ENCODE assay signal across 15 mouse cellular contexts in the genomic region with DNA sequence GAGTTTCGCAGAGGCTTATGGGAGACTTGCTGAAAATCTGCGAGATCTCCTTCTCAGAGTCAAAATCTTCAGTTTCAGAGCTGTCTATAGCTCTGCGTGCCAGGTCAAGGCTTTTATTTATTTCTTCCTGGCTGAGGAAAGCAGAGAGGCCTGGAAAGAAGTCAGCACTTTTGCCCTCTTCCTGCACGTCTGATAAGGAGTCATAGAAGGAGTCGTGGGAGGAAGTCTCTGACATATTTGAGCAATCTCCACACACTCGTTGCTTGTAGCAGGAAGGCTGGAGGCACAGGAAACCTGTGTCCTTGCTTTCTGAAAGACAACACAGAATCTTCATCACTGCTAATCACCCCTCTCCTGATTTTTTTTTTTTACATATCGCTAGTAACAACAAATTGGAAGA. TPM values are rescaled to one million over a fixed set of nuclear protein-coding genes. Genes with fewer than 3 reads are reported as not detected.
A peak's percentile ranks its signal among the peaks of the same experiment; 100 is the strongest.
DNase-seq lines count a peak whose midpoint lies in the region; ATAC-seq lines count a peak whose summit lies in the region.
"Had no signal": no experiment of that assay in that cellular context is flagged by ENCODE, and none has a peak within 500 bp of the region (broad histone marks: within the 10 kb centered on the region; RNA-seq: fewer than 3 reads in every experiment).

No protein-coding gene starts in this region.

- H3K9ac ChIP-seq in liver, embryonic 12.5 days = no peak overlapping the region
- H3K9ac ChIP-seq: embryonic facial prominence, embryonic 13.5 days; midbrain, embryonic 12.5 days had no signal

- no peaks in the 10 kb centered on the region for H3K36me3 ChIP-seq in megakaryocyte, embryonic 14.5 days (replicated peaks; ENCODE audit: low read length)
- H3K36me3 ChIP-seq in liver, embryonic 12.5 days = no peaks in the 10 kb centered on the region
- H3K36me3 ChIP-seq: embryonic facial prominence, embryonic 13.5 days; midbrain, embryonic 12.5 days had no signal

- H3K4me2 ChIP-seq in liver, embryonic 12.5 days = 0 out of 2 replicates have a peak overlapping the region, but pooled peaks have one; percentile 26
- H3K4me2 ChIP-seq: embryonic facial prominence, embryonic 13.5 days; midbrain, embryonic 12.5 days had no signal

- H3K4me3 ChIP-seq in megakaryocyte, embryonic 14.5 days (replicated peaks) = peak overlapping the region; percentile 57
- H3K4me3 ChIP-seq in liver, embryonic 12.5 days = no peak overlapping the region
- H3K4me3 ChIP-seq: embryonic facial prominence, embryonic 13.5 days; midbrain, embryonic 12.5 days; myocyte had no signal

- peak overlapping the region; percentile 10; the same call in 1 of the 2 replicates for H3K27ac ChIP-seq in liver, embryonic 12.5 days
- H3K27ac ChIP-seq: embryonic facial prominence, embryonic 13.5 days; midbrain, embryonic 12.5 days had no signal

- peak; percentile 21 for DNase-seq in kidney, adult 9 months
- DNase-seq in kidney, adult 18-20 months = no peak
- peak; percentile 42 for DNase-seq in yolk sac, embryonic 10.5 days (ENCODE audit: low spot score)
- no peak for DNase-seq in layer of hippocampus, adult 11-12 months (ENCODE audit: low spot score)
- DNase-seq: cerebellum, adult 11 months; cerebellum, postnatal 36 days; thymus, postnatal 14 days had no signal

- WGBS in liver, embryonic 12.5 days (ENCODE audit: insufficient replicate concordance) = 16% methylated on average over 7 of the region's 7 CpGs

- ATAC-seq in megakaryocyte, adult 5-6 weeks (ENCODE audit: poor library complexity, severe bottlenecking) = no peak
- no peak for ATAC-seq in liver, embryonic 12.5 days
- ATAC-seq: hindbrain, embryonic 16.5 days; Patski had no signal

- H3K27me3 ChIP-seq in megakaryocyte, embryonic 14.5 days (replicated peaks) = no peaks in the 10 kb centered on the region
- H3K27me3 ChIP-seq in liver, embryonic 12.5 days (replicated peaks) = no peaks in the 10 kb centered on the region
- H3K27me3 ChIP-seq: embryonic facial prominence, embryonic 13.5 days; midbrain, embryonic 12.5 days; Patski had no signal

- H3K9me3 ChIP-seq in megakaryocyte, embryonic 14.5 days = peaks cover 3% of the 10 kb centered on the region; the same call in 1 of the 2 replicates
- H3K9me3 ChIP-seq in liver, embryonic 12.5 days (replicated peaks) = no peaks in the 10 kb centered on the region
- H3K9me3 ChIP-seq: embryonic facial prominence, embryonic 13.5 days; midbrain, embryonic 12.5 days had no signal

- peaks cover 19% of the 10 kb centered on the region for H3K4me1 ChIP-seq in megakaryocyte, embryonic 14.5 days
- H3K4me1 ChIP-seq in liver, embryonic 12.5 days = peaks cover 3% of the 10 kb centered on the region; the same call in 1 of the 2 replicates
- H3K4me1 ChIP-seq: embryonic facial prominence, embryonic 13.5 days; midbrain, embryonic 12.5 days had no signal

RNA-seq across cellular contexts. Expression of a gene that starts 24.9 kb away (rescaled TPM):
- 2.7 and 4.7 TPM in 2 replicates for polyA plus RNA-seq in megakaryocyte, embryonic 14.5 days (2012; ENCODE audit: insufficient read depth, low replicate concordance)
- 1.3 TPM in 2 replicates for total RNA-seq in megakaryocyte, adult 5-6 weeks (2015)
- 0.44 and 0.65 TPM in 2 replicates for total RNA-seq in megakaryocyte, adult 5-6 weeks (2017)
- polyA plus RNA-seq in liver, embryonic 12.5 days (2016; fragmentation: Nextera tagmentation; extraction: Ambion mirVana) = 7.8 and 8.4 TPM in 2 replicates

RNA-seq across cellular contexts. Expression of a gene that starts 50.3 kb away (rescaled TPM):
- polyA plus RNA-seq in megakaryocyte, embryonic 14.5 days (2012; ENCODE audit: insufficient read depth, low replicate concordance) = not detected in 2 replicates
- 5.7 and 6.9 TPM in 2 replicates for total RNA-seq in megakaryocyte, adult 5-6 weeks (2015)
- 7.9 and 8.7 TPM in 2 replicates for total RNA-seq in megakaryocyte, adult 5-6 weeks (2017)
- 0.30 and 0.37 TPM in 2 replicates for polyA plus RNA-seq in liver, embryonic 12.5 days (2016; fragmentation: Nextera tagmentation; extraction: Ambion mirVana)

Comparison
In these comparisons a context has a peak if more than half of its experiments do, and no peak if none do; other contexts are left out.
1. DNase-seq: peak in kidney, adult 9 months (single experiment) and yolk sac, embryonic 10.5 days (single experiment); none in kidney, adult 18-20 months (single experiment) and layer of hippocampus, adult 11-12 months (single experiment).